Mouse (Mus musculus): Measurements from ENCODE around the gene Mast4. TPM values are rescaled to one million over a fixed set of nuclear protein-coding genes. Genes with fewer than 3 reads are reported as not detected.

Mast4 gene
- total and polyA plus RNA-seq, 3 experiments, result 0.04 to 1.1 (median 0.23) TPM

DNA sequence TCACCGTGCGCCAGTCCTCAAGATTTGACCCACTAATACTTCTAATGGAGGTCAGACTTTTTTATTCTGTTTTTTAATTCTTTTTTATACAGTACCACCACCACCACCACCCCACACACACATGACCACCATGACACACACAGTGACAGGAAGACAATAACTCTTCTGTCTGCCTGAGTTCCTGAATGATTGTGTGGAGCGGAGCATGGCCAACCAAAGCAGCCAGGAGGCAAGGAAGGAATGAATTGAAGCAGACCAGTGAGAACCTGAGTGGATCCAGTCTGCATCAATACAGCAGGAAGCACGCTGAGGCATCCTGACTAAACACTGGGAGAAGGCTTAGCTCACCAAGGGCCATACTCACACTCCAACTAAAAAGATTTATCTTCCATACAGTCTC, 219.2 kb downstream of the Mast4 start:
- Histone ChIP-seq H3K4me1 (ENCODE audit: insufficient read depth, low read depth, low read length) (no peaks in the 10 kb centered on the region), H3K36me3 (replicated peaks) (no peaks in the 10 kb centered on the region), H3K9me3 (replicated peaks) (no peaks in the 10 kb centered on the region), H3K27me3 (ENCODE audit: insufficient read depth, low read length) (no peaks in the 10 kb centered on the region), H3K4me3 (ENCODE audit: low read depth, low read length) (no peak overlapping the region)
- no peak for ATAC-seq (ENCODE audit: extremely low read depth, insufficient number of reproducible peaks, low FRiP score, poor library complexity, severe bottlenecking)
- no peak for TF ChIP-seq CTCF (IDR thresholded peaks at IDR 0.05; ENCODE audit: low read depth, low read length)
- no peak for TF ChIP-seq GATA2 (IDR thresholded peaks at IDR 0.05; ENCODE audit: borderline replicate concordance, low read depth, low read length)
- no peak for TF ChIP-seq GATA1 (IDR thresholded peaks at IDR 0.05; ENCODE audit: borderline replicate concordance, low read length)
- TF ChIP-seq TAL1 (conservative IDR thresholded peaks at IDR 0.05; ENCODE audit: low read depth, low read length), result no peak
- TF ChIP-seq POLR2AphosphoS5 (IDR thresholded peaks at IDR 0.05; ENCODE audit: insufficient replicate concordance, low read depth, low read length), result no peak
- DNase-seq (ENCODE audit: low spot score), result no peak

DNA sequence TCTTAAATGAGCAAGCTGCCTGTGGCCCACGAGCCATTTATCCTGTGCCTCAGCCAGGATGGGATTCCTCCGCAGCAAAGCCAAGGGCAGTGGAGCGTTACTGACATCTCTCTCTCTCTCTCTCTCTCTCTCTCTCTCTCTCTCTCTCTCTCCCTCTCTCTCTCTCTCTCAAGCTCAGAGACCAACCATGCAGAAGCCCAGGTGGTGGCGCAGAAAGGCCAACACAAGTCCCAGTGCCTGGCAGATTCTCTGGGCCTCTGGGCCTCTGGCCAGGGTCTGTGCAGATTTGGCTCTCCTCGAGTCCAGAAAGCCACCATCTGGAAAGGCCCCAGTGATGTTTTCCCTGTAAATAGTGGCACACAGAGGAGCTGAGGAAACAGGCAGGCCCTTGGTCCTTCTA, 220.0 kb downstream of the Mast4 start:
- no peaks in the 10 kb centered on the region for H3K27me3 ChIP-seq (ENCODE audit: insufficient read depth, low read length)
- no peaks in the 10 kb centered on the region for H3K36me3 ChIP-seq (replicated peaks)
- no peak overlapping the region for H3K4me3 ChIP-seq (ENCODE audit: low read depth, low read length)
- no peaks in the 10 kb centered on the region for H3K9me3 ChIP-seq (replicated peaks)
- ATAC-seq (ENCODE audit: extremely low read depth, insufficient number of reproducible peaks, low FRiP score, poor library complexity, severe bottlenecking) (no peak), DNase-seq (ENCODE audit: low spot score) (no peak)
- no peaks in the 10 kb centered on the region for H3K4me1 ChIP-seq (ENCODE audit: insufficient read depth, low read depth, low read length)
- no peak for TF ChIP-seq GATA1 (IDR thresholded peaks at IDR 0.05; ENCODE audit: borderline replicate concordance, low read length)
- no peak for TF ChIP-seq POLR2AphosphoS5 (IDR thresholded peaks at IDR 0.05; ENCODE audit: insufficient replicate concordance, low read depth, low read length)
- no peak for TF ChIP-seq TAL1 (conservative IDR thresholded peaks at IDR 0.05; ENCODE audit: low read depth, low read length)
- TF ChIP-seq CTCF (IDR thresholded peaks at IDR 0.05; ENCODE audit: low read depth, low read length), result no peak
- no peak for TF ChIP-seq GATA2 (IDR thresholded peaks at IDR 0.05; ENCODE audit: borderline replicate concordance, low read depth, low read length)

DNA sequence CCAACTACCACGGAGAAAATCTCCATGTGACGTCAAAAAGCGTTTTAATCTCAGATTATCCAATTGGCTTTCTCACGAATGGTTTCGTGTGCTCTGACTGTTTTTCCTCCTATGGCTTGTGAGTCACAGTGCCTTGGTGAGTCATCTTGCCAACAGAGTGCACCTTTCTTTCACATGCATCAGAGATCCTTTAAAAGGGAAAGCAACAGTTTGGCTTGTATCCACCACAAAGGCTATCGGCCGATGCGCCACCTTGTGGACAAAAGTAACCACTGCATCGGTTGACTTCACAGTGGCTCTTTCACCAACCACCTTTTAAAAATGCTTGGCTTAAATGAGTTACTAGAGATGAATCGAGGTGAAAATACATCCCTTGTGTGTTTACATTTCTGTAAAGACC, 224.4 kb downstream of the Mast4 start:
- peak; percentile 4 for DNase-seq (ENCODE audit: low spot score)
- Histone ChIP-seq H3K4me1 (ENCODE audit: insufficient read depth, low read depth, low read length) (no peaks in the 10 kb centered on the region), H3K9me3 (replicated peaks) (no peaks in the 10 kb centered on the region), H3K4me3 (ENCODE audit: low read depth, low read length) (no peak overlapping the region), H3K27me3 (ENCODE audit: insufficient read depth, low read length) (0 out of 2 replicates have a peak, but pooled peaks cover 3% of the 10 kb centered on the region), H3K36me3 (replicated peaks) (no peaks in the 10 kb centered on the region)
- no peak for ATAC-seq (ENCODE audit: extremely low read depth, insufficient number of reproducible peaks, low FRiP score, poor library complexity, severe bottlenecking)
- TF ChIP-seq POLR2AphosphoS5 (IDR thresholded peaks at IDR 0.05; ENCODE audit: insufficient replicate concordance, low read depth, low read length) (no peak), CTCF (IDR thresholded peaks at IDR 0.05; ENCODE audit: low read depth, low read length) (peak; percentile 76)

DNA sequence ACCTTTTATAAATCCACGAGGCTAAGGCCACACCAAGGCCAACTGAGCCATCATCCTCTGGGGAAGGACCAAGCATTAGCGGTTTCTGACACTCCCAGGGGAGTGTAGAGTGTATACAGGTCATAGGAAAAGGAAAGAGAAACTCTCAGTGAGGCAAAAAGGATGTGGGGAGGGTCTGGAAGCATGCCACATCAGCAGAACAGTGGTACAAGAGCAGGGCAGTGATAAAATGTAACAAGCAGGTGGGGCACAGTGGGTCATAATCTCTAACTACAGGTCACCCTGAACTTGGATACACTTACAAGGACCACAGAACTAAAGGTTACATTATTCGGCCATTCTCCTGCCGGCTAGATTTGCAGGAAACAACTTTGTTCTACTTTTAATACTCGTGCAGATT, 226.9 kb downstream of the Mast4 start:
- H3K9me3 ChIP-seq (replicated peaks), result no peaks in the 10 kb centered on the region
- no peaks in the 10 kb centered on the region for H3K36me3 ChIP-seq (replicated peaks)
- 0 out of 2 replicates have a peak, but pooled peaks cover 3% of the 10 kb centered on the region for H3K27me3 ChIP-seq (ENCODE audit: insufficient read depth, low read length)
- ATAC-seq (ENCODE audit: extremely low read depth, insufficient number of reproducible peaks, low FRiP score, poor library complexity, severe bottlenecking), result no peak
- H3K4me3 ChIP-seq (ENCODE audit: low read depth, low read length), result no peak overlapping the region
- TF ChIP-seq GATA2 (IDR thresholded peaks at IDR 0.05; ENCODE audit: borderline replicate concordance, low read depth, low read length), result no peak
- TF ChIP-seq CTCF (IDR thresholded peaks at IDR 0.05; ENCODE audit: low read depth, low read length), result no peak
- TF ChIP-seq POLR2AphosphoS5 (IDR thresholded peaks at IDR 0.05; ENCODE audit: insufficient replicate concordance, low read depth, low read length), result no peak
- TF ChIP-seq TAL1 (conservative IDR thresholded peaks at IDR 0.05; ENCODE audit: low read depth, low read length), result no peak
- no peak for TF ChIP-seq GATA1 (IDR thresholded peaks at IDR 0.05; ENCODE audit: borderline replicate concordance, low read length)
- no peaks in the 10 kb centered on the region for H3K4me1 ChIP-seq (ENCODE audit: insufficient read depth, low read depth, low read length)
- DNase-seq (ENCODE audit: low spot score), result no peak

DNA sequence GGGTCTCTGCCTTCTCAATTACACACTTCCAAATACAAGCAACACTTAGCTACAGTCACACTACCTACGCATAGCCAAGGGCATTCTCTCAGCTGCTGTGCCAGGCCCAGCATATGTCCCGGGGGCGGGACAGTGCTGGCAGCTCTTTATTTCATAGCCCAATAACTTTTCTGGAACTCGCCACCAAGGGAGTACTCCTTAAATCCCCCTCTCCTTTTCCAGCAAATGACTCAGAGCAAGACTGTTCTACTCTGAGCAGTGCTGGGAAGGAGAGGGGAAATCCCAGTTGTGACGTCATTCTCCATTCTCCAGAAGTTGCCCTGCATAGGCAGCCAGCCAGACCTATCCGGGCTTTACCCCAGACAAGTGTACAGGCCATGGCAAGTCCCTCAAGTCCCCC, 231.7 kb downstream of the Mast4 start:
- Histone ChIP-seq H3K27me3 (ENCODE audit: insufficient read depth, low read length) (0 out of 2 replicates have a peak, but pooled peaks cover 3% of the 10 kb centered on the region), H3K9me3 (replicated peaks) (no peaks in the 10 kb centered on the region), H3K4me1 (ENCODE audit: insufficient read depth, low read depth, low read length) (no peaks in the 10 kb centered on the region), H3K36me3 (replicated peaks) (no peaks in the 10 kb centered on the region), H3K4me3 (ENCODE audit: low read depth, low read length) (no peak overlapping the region)
- TF ChIP-seq POLR2AphosphoS5 (IDR thresholded peaks at IDR 0.05; ENCODE audit: insufficient replicate concordance, low read depth, low read length) (no peak), TAL1 (conservative IDR thresholded peaks at IDR 0.05; ENCODE audit: low read depth, low read length) (no peak)
- ATAC-seq (ENCODE audit: extremely low read depth, insufficient number of reproducible peaks, low FRiP score, poor library complexity, severe bottlenecking), result no peak
- no peak for DNase-seq (ENCODE audit: low spot score)

DNA sequence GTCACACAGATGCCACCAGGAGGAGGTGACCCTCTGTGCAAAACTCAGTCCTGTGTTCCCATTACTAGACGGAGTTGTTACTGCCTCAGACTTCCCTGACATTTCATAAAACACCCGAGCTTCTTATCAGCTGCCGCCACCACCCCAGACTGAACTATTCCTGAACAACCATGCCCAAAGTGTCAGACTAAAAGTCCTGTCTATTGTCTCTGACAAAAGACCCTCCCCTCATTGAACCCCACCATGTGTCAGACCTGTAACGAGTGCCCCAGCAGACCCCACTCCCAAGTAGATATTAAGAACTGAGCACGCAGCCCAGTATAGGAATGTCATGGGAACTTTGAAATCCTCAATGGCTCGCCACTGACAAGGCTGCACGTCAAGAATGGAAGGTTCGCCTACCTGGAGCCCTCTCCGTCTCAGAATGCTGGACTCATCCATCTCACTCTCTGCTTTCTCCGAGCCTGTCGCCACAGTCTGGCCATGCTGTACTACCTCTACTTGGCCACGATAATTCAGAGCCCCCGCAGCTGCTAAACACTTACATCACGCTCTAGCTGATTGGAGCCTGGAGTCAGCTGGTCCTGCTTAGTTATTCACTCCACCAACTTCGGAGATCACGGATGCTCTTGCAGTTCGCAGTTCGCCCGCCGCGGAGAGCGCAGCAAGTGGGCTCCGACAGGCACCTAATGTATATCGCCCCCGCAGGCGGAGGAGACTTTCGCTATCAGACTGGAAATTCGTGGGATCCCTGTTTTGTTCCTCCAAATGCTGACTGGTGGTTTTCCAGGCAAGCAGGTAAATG, 237.7 kb downstream of the Mast4 start:
- H3K4me1 ChIP-seq (ENCODE audit: insufficient read depth, low read depth, low read length), result no peaks in the 10 kb centered on the region
- H3K9me3 ChIP-seq (replicated peaks), result no peaks in the 10 kb centered on the region
- DNase-seq (ENCODE audit: low spot score), result no peak
- no peaks in the 10 kb centered on the region for H3K36me3 ChIP-seq (replicated peaks)
- no peak for TF ChIP-seq TAL1 (conservative IDR thresholded peaks at IDR 0.05; ENCODE audit: low read depth, low read length)
- no peak for TF ChIP-seq GATA2 (IDR thresholded peaks at IDR 0.05; ENCODE audit: borderline replicate concordance, low read depth, low read length)
- TF ChIP-seq CTCF (IDR thresholded peaks at IDR 0.05; ENCODE audit: low read depth, low read length), result no peak
- no peak for TF ChIP-seq POLR2AphosphoS5 (IDR thresholded peaks at IDR 0.05; ENCODE audit: insufficient replicate concordance, low read depth, low read length)
- no peak for TF ChIP-seq GATA1 (IDR thresholded peaks at IDR 0.05; ENCODE audit: borderline replicate concordance, low read length)
- no peaks in the 10 kb centered on the region; the same call in 1 of the 2 replicates for H3K27me3 ChIP-seq (ENCODE audit: insufficient read depth, low read length)
- no peak for ATAC-seq (ENCODE audit: extremely low read depth, insufficient number of reproducible peaks, low FRiP score, poor library complexity, severe bottlenecking)
- H3K4me3 ChIP-seq (ENCODE audit: low read depth, low read length), result no peak overlapping the region

Data from G1E (cell line).